Mouse (Mus musculus) cerebellum, postnatal 25 days (tissue): ENCODE measurements around the gene Amer1.

ENCODE experiments used
- DNase-seq, 2 experiments: peaks; one replicate each; pipeline ENCODE4 v3.0.0; 2021; ENCODE audit warnings: mixed read lengths in 2 of 2

Amer1 gene

DNA sequence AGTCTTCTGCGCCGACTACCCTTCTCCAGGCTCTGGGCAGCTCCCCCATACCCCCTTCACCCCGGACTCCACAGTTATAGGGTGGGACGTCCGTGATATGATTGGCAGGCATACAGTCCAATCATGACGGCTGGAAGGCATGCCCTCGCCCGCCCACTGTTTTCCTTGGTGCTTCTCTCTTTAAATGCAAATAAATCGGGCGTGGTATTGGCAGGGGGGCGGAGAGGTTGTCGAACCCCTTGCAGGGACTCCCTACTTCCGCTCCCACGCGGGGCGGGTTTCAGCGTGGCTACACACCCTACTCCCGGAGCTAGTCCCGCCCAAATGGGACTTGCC, at the start of gene Amer1:
Gene Amer1, minus strand, starts transcription at position 97 of the 336 bp plus-strand sequence.
- peak; percentile 86 to 91 for DNase-seq

DNA sequence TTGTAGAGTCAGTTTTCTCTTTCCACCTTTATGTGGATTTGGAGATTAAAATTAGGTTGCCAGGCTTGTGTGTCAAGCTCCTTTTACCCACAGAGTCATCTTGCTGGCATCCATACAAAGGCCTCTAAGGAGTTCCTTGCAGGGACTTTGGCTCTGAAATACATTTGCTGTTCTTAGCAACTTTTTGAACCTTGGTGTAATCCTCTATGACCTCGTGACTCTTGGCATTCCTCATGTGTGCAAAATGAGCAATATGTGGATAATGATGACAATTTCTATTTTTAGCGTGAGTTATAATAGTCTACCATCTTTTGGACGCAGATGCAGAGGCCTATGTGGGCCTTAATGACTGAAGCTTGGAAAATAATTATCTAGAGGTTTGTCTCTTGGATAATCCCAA, 12.5 kb upstream of the Amer1 start:
- no peak for DNase-seq

DNA sequence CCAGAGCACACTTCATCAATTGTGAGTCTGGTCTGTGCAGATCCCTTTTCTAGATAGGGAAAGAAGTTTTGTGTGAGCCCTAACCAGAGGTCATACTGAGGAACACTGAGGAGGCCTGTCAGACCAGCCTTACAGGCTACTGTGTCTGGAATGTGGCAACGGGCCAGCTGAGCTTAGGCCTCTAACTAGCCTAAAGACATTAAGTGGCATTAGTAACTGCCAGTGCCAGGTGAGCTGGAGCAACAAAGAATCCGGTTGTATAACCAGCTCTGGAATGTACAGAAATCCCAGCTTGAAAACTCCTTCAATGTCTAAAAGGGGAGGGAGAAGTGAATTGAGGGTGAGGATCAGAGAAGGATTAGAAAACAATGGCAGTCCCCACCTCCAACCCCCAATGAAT, 1.2 kb upstream of the Amer1 start:
- peak in 1 of 2 experiments; percentile 39 for DNase-seq

DNA sequence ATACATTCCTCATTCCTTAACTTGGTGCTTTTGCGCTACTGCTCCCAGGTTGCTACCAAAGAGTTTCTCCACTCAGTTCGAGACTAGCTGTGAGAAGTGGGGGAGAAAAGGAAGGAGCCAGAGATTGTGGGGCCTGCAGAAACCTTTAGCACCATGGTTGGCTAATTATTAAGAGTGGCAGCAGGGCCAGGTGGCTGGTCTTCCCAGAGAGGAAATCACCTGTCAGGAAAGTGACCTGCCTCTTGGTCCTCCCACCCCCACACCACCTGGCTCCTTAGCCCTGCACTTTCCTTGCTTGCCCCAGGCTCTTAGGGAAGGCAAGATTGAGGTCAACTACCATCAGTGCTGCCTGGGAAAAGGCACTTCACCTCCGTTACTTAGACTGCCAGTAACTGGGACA, 469 bp upstream of the Amer1 start:
- DNase-seq = peak in 1 of 2 experiments; percentile 70

DNA sequence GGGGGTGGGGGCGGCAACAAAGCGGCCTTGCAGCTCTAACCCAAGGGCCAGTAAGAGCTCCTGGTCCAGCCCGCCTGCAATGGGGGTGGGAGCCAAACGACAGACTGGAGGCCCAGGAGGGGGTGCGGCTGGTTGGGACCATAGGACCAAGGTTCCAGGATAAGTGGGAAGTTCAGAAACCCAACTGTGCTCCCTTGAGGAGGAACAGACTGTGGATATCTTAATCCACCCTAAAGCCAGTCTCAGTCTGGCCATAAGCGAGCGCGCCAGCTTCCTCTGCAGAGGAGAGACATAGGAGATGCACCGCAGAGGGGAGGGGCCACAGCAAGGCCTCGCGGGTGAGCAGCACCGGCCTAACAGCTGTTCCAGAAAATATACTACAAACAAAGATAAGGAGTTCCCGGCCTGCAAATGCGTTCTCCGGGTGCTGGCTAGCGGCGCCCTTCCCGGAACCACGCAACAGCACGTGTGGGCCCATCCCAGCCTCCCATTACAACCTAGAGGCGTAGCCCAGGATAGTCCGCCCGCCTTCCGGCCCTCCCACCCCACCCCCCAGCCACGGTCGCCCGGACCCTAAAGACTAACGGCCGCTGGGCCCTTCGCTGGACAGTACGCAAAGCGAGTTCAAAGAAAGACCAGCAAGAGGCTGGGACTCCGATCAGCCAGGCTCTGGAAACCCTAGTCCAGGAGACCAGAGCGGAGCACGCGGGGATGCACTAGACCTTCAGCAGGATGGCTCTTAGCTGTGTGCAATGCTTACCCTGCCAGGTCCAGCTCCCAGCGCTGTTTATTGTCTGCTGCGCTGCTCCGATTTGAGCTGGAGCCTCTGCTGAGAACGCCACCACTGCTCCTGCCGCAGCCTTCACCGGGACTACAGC, 535 bp downstream of the Amer1 start:
- peak; percentile 65 to 66 for DNase-seq

DNA sequence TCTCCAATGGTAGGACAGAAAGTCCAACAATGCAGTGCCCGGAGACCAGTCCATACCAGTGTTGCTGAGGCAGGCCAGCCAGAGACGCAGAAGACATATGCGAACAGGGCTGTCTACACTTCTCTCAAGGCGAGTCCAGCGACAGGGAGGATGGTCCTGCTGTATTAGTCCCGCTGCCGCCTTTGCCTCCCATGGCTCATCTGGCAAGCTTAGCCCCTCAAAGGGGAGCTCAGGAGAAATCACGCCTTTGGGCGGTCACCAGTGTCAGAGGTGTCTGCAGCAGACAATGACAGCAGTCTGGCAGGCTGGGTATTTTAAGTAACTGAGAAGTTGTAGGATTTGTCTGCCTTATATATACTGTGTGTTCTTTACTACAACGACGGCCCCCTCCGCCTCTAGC, 1.3 kb downstream of the Amer1 start:
- peak; percentile 16 to 17 for DNase-seq

DNA sequence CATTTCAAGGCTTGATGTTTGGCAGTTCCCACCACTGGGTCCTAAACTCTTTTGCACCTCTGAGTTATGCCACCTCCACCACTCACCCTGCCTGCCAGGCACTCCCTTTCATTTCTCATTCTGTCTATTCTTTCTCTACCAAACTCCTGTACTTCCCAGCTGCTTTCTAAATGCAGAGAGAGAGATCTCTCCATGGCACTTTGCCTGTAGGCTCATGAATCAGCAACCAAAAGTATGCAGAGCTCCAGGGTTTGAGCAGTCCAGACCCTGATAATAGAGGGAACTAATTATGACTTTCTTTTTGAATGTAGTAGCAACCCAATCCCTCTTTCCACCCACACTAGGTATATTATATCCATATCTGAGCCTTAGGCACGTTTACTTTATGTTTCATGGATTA, 2.4 kb downstream of the Amer1 start:
- no peak for DNase-seq

DNA sequence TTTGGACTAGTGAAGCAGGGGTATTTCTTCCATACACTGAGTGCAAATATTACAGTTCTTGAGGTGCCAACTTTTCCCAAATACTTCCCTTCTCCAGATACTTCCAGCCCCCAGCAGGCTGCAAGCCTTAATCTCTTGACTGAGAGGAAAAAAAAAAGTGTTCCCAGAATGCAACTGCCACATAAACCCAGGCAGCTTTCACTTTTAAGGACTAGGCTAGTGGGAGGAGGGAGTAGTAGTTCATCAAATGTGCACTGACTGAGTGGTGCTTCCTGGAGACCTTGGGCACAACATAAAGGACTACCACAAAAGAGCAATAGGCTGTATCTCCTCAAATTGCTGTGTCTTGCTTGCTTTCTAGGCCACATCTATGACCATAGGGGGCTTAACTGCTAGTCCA, 3.4 kb downstream of the Amer1 start:
- DNase-seq = no peak

DNA sequence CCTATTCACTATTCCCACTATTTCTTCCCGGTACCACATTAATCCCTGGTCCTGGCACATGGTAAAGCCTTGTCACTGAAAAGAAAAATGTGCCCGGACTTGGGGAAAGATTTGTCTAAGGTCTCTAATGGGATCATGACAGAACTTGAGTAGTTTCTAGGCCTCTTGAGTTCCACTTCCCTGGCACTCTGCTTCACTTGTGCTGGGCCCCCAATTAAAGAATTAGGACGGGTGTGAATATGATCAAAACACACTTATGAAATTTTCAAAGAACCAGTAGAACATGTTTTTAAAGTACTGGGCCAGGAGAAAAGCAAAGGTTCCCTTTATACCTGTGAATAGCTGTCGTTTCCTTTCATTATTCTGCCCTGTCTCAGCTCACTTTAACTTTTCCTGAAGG, 6.2 kb downstream of the Amer1 start:
- DNase-seq = no peak

DNA sequence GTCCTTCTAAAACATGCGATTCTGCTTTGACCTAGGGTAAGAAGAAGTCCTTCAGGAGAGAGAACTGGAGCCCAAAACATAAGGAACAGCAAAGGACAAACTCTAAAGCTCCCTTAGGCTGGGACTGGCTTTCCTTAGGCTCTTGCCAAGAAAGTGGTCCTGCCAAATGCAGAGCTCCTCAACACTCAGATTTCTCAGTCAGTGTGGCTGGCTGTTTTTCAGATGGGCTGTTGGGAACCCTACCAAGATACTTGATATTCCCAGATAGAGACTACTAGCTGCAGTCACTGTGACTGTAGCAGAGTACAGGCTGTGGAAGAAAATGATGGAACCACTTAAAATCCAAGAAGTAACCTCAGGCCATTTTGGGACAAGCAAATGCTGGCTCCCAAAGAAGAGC, 7.4 kb downstream of the Amer1 start:
- DNase-seq = no peak

DNA sequence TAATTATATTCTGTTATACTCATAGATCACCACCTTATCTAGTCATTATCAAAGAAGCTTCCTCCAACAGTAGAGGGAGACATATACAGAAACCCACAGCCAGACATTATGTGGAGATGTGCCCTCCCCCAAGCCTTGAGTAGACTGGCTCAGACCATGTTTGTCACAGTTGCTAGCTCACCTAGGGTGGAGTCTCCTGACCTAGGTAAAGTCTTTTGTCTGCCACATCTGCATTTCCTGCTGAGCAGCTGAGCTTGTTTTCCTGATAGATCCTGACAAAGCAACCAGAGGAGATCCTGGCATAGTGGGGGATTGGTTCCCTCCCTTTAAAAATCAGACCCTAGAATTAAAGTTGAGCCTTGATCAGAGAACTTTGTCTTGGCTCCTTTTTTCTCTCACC, 71.6 kb downstream of the Amer1 start:
- DNase-seq = no peak
